Mouse (Mus musculus) ES-Bruce4 (cell line): Measurements from ENCODE around the gene Rfc4. TPM values are rescaled to one million over a fixed set of nuclear protein-coding genes. Genes with fewer than 3 reads are reported as not detected.
A peak's percentile ranks its signal among the peaks of the same experiment; 100 is the strongest.

ENCODE experiments used
- H3K27ac ChIP-seq: 2 replicates; pipeline ENCODE4 v1.5.1; 2012; ENCODE audit warnings: low read length, inconsistent platforms; ENCODE audit not compliant: insufficient read depth
- H3K27me3 ChIP-seq: 2 replicates; pipeline ENCODE4 v1.6.1; 2012; ENCODE audit warnings: mild to moderate bottlenecking, low read length, inconsistent platforms; ENCODE audit not compliant: control insufficient read depth, poor library complexity, insufficient read depth, severe bottlenecking
- H3K36me3 ChIP-seq: 2 replicates; pipeline ENCODE4 v1.6.1; 2012; ENCODE audit warnings: inconsistent platforms, mild to moderate bottlenecking, low read length, moderate library complexity; ENCODE audit not compliant: control insufficient read depth, poor library complexity, insufficient read depth, severe bottlenecking
- H3K4me1 ChIP-seq: one replicate; pipeline ENCODE4 v1.8.1; 2011; ENCODE audit warnings: low read length; ENCODE audit not compliant: control insufficient read depth, insufficient read depth
- H3K4me3 ChIP-seq: 2 replicates; pipeline ENCODE4 v1.5.1; 2011; ENCODE audit warnings: low read depth, mild to moderate bottlenecking, low read length
- H3K9ac ChIP-seq: 2 replicates; pipeline ENCODE4 v1.6.1; 2012; ENCODE audit warnings: low read depth, mild to moderate bottlenecking, inconsistent platforms; ENCODE audit not compliant: poor library complexity, severe bottlenecking
- H3K9me3 ChIP-seq: replicated peaks from 2 replicates; pipeline ENCODE4 v1.6.1; 2012; ENCODE audit warnings: mild to moderate bottlenecking, low read length, inconsistent platforms; ENCODE audit not compliant: control insufficient read depth, poor library complexity, insufficient read depth, severe bottlenecking
- CTCF ChIP-seq: IDR thresholded peaks from one replicate; pipeline ENCODE4 v1.8.1; 2011; ENCODE audit warnings: low read depth, low read length
- EP300 ChIP-seq: IDR thresholded peaks from 2 replicates; pipeline ENCODE4 v1.6.1; 2011; ENCODE audit warnings: low read depth, low read length; ENCODE audit not compliant: insufficient read depth
- POLR2A ChIP-seq: IDR thresholded peaks from one replicate; pipeline ENCODE4 v1.8.1; 2011; ENCODE audit warnings: low read length; ENCODE audit not compliant: insufficient read depth
- polyA plus RNA-seq: library from polyadenylated mRNA; stranded (reverse); fragments of >200 nt; gene quantifications from 2 replicates; pipeline ENCODE4 v1.2.4, GENCODE M21; 2011; ENCODE audit warnings: low read depth; ENCODE audit not compliant: missing spikeins, insufficient read depth, insufficient read length

Gene Rfc4
- polyA plus RNA-seq, 1 experiment: 73.8 TPM

DNA sequence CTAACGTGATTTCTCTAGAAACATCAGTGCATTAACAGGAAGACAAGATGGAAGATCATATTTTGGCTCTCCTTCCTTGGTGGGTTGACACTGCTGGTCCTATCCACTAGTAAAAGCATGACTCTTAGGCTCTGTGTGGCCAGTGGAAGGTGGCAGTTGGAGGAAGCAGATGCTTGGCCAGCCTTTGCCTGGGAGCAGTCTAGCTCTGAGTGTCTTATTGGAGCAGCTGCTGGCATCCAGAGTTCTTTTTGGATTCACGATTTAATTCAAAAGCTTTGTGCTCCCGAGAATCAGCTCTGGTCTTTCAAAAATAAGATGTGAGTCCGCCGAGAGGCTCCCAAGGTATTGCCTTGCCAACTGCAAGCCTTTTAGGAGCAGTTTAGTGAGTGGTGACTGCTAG lies 17.7 kb upstream of the Rfc4 start:
- Histone ChIP-seq H3K9ac (no peak overlapping the region), H3K4me1 (no peaks in the 10 kb centered on the region), H3K27me3 (no peaks in the 10 kb centered on the region), H3K27ac (no peak overlapping the region), H3K36me3 (no peaks in the 10 kb centered on the region), H3K4me3 (no peak overlapping the region), H3K9me3 (no peaks in the 10 kb centered on the region)
- TF ChIP-seq POLR2A (no peak), EP300 (no peak), CTCF (no peak)

DNA sequence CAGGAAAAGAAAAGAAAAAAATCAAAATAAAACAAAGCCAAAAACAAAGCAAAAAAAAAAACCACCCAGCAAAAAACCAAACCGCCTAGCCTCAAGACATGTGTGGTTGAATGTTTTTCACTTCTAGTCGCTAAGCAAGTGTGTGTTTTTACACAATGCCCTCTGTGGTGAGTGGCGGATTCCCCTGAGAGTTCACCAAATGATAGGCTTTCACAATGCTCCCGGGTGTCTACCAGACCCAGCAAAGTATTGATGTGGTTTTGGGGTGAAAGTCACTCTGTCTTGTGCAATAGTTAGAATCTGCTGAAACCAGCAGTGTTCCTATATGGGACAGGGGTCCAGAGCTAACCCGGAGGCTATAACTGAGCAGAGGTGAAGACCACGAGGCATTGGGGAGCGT lies 16.8 kb upstream of the Rfc4 start:
- Histone ChIP-seq H3K27ac (no peak overlapping the region), H3K4me1 (no peaks in the 10 kb centered on the region), H3K9ac (no peak overlapping the region), H3K27me3 (no peaks in the 10 kb centered on the region), H3K4me3 (no peak overlapping the region), H3K9me3 (no peaks in the 10 kb centered on the region), H3K36me3 (no peaks in the 10 kb centered on the region)
- TF ChIP-seq EP300 (no peak), POLR2A (no peak), CTCF (no peak)

DNA sequence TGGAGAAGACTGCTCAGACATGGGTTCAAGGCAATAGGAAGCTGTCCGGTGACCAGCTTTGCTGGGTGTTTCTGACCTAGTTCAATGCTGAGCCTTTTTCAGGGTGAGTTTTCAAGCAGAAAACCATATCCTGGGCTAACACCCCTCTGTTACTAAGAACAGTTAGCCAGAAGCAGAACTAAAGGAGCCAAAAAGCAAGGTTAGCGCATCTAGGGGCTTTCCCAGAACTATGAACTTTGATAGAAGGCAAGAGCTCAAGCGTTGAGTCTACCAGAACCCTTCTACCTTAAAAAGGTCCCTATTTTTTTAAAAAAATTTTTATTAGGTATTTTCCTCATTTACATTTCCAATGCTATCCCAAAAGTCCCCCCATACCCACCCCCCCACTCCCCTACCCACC lies 13.4 kb upstream of the Rfc4 start:
- TF ChIP-seq EP300 (no peak), POLR2A (no peak), CTCF (no peak)
- no peak overlapping the region for H3K9ac ChIP-seq
- H3K27ac ChIP-seq: no peak overlapping the region
- no peaks in the 10 kb centered on the region for H3K4me1 ChIP-seq
- no peak overlapping the region for H3K4me3 ChIP-seq
- H3K9me3 ChIP-seq: no peaks in the 10 kb centered on the region
- H3K27me3 ChIP-seq: no peaks in the 10 kb centered on the region
- H3K36me3 ChIP-seq: no peaks in the 10 kb centered on the region

- Histone ChIP-seq H3K9me3 (no peaks in the 10 kb centered on the region), H3K4me1 (no peaks in the 10 kb centered on the region), H3K9ac (no peak overlapping the region), H3K27me3 (no peaks in the 10 kb centered on the region), H3K4me3 (no peak overlapping the region), H3K36me3 (no peaks in the 10 kb centered on the region), H3K27ac (no peak overlapping the region)
- no peak for TF ChIP-seq EP300
- no peak for TF ChIP-seq CTCF
- TF ChIP-seq POLR2A: no peak
Observed at GRCm38 (mm10) chr16:23136406-23136970, 9.0 kb upstream of the Rfc4 start.

- Histone ChIP-seq H3K36me3 (no peaks in the 10 kb centered on the region), H3K27ac (no peak overlapping the region), H3K4me3 (no peak overlapping the region), H3K4me1 (no peaks in the 10 kb centered on the region), H3K9me3 (no peaks in the 10 kb centered on the region), H3K27me3 (no peaks in the 10 kb centered on the region), H3K9ac (no peak overlapping the region)
- TF ChIP-seq POLR2A (no peak), CTCF (peak; percentile 13)
Observed at GRCm38 (mm10) chr16:23135421-23136149, 8.0 kb upstream of the Rfc4 start.

GRCm38 (mm10) chr16:23132336-23132735 lies 4.8 kb upstream of the Rfc4 start:
- H3K4me1 ChIP-seq: no peaks in the 10 kb centered on the region
- no peak for TF ChIP-seq CTCF
- TF ChIP-seq EP300: no peak
- no peak for TF ChIP-seq POLR2A
- no peak overlapping the region for H3K4me3 ChIP-seq

More at GRCm38 (mm10) chr16:23132336-23132735, 4.8 kb upstream of the Rfc4 start:
- Histone ChIP-seq H3K9ac (no peak overlapping the region), H3K27me3 (no peaks in the 10 kb centered on the region), H3K27ac (no peak overlapping the region), H3K9me3 (no peaks in the 10 kb centered on the region), H3K36me3 (no peaks in the 10 kb centered on the region)
